Mouse (Mus musculus): ENCODE data around the gene Exoc2. TPM values are rescaled to one million over a fixed set of nuclear protein-coding genes. Genes with fewer than 3 reads are reported as not detected.

The Exoc2 gene
- polyA plus RNA-seq, 1 experiment from 2014 or later = 33.2 TPM

DNA sequence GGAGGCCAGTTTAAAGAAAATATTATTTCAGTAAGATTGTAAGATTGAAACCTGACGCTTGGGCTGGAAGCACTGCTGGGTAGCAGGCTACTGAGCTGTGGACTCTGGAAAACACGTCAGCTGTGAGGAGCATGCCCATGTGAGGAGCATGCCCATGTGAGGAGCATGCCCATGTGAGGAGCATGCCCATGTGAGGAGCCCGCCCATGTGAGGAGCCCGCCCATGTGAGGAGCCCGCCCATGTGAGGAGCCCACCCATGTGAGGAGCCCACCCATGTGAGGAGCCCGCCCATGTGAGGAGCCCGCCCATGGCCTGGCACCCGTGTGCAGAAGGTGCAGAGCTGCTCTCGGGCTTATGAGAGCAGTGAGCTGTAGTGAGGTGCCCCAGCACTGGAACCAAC is 139.0 kb downstream of the Exoc2 start:
- H3K4me1 ChIP-seq (ENCODE audit: control insufficient read depth, insufficient read depth, low read length) = no peaks in the 10 kb centered on the region
- no peak overlapping the region for H3K9ac ChIP-seq (ENCODE audit: low read depth, low read length)
- H3K27me3 ChIP-seq (ENCODE audit: control insufficient read depth, insufficient read depth, low read length) = no peaks in the 10 kb centered on the region
- 82% methylated on average over 9 of the region's 9 CpGs for WGBS
- no peak for ATAC-seq (ENCODE audit: low FRiP score, low TSS enrichment)
- no peak overlapping the region for H3K27ac ChIP-seq (ENCODE audit: low read depth, low read length)
- no peaks in the 10 kb centered on the region for H3K36me3 ChIP-seq (ENCODE audit: control insufficient read depth, insufficient read depth, low read length)
- H3K9me3 ChIP-seq (ENCODE audit: control insufficient read depth, low read length) = no peaks in the 10 kb centered on the region
- H3K4me3 ChIP-seq (ENCODE audit: low read length) = no peak overlapping the region
- no peak overlapping the region for H3K4me2 ChIP-seq (replicated peaks; ENCODE audit: low read depth, low read length)

DNA sequence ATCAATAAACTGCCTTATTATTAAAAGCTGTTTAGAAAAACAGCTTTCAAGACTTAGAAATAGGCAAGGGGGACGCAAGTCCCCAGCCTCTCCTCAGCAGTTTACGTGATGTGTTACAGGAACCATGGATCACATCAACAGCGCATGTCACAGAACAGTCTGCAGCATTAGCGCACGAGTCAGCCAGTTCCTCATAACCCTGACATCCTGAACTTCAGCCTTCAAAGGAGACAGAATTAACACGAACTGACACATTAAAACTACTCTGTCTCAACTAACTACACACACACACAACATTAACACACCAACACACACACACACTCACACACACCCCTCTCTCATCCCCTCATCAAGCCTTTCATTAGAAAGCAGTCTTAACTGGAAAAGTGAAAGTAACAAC is 139.5 kb downstream of the Exoc2 start:
- WGBS = 72% methylated on average over 6 of the region's 6 CpGs
- H3K27ac ChIP-seq (ENCODE audit: low read depth, low read length) = no peak overlapping the region
- H3K4me1 ChIP-seq (ENCODE audit: control insufficient read depth, insufficient read depth, low read length) = no peaks in the 10 kb centered on the region
- no peak overlapping the region; the same call in 1 of the 2 replicates for H3K4me2 ChIP-seq (replicated peaks; ENCODE audit: low read depth, low read length)
- no peak for ATAC-seq (ENCODE audit: low FRiP score, low TSS enrichment)
- H3K36me3 ChIP-seq (ENCODE audit: control insufficient read depth, insufficient read depth, low read length) = no peaks in the 10 kb centered on the region
- no peak overlapping the region for H3K9ac ChIP-seq (ENCODE audit: low read depth, low read length)
- no peak overlapping the region for H3K4me3 ChIP-seq (ENCODE audit: low read length)
- H3K9me3 ChIP-seq (ENCODE audit: control insufficient read depth, low read length) = no peaks in the 10 kb centered on the region
- no peaks in the 10 kb centered on the region for H3K27me3 ChIP-seq (ENCODE audit: control insufficient read depth, insufficient read depth, low read length)

DNA sequence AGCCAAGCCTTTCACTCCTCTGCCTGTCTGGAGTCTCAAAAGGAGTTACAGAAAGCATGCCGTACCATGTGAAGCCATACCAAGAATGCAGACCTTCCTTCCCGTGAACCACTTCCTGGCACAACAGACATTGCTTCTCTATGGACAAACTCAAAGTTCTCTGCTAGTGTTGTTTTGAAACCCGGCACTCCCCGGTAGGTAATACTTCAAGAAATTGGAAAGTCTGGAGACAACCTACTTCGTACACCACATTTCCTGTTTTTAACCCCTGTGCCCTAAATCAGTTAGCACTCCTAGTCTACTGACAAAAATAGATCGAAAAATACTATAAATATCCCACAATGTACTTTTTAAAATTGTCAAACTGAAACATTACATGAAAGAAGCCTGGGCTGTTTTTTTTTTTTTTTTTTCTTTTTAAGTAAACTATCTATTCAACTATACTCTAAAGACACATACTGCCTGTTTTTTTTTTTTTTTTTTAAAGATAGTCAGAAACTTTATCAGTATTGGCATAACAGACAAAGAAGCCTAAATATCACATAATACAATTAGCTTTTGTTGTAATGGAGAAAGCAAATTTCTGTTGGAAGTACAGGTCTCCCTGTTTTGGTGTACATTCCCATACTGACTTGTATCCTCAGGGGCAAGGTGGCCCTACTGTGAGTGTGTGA is 140.3 kb downstream of the Exoc2 start:
- H3K4me2 ChIP-seq (replicated peaks; ENCODE audit: low read depth, low read length) = no peak overlapping the region
- no peak overlapping the region for H3K27ac ChIP-seq (ENCODE audit: low read depth, low read length)
- no peaks in the 10 kb centered on the region for H3K9me3 ChIP-seq (ENCODE audit: control insufficient read depth, low read length)
- no peaks in the 10 kb centered on the region for H3K27me3 ChIP-seq (ENCODE audit: control insufficient read depth, insufficient read depth, low read length)
- no peak overlapping the region for H3K4me3 ChIP-seq (ENCODE audit: low read length)
- no peaks in the 10 kb centered on the region for H3K36me3 ChIP-seq (ENCODE audit: control insufficient read depth, insufficient read depth, low read length)
- no peaks in the 10 kb centered on the region for H3K4me1 ChIP-seq (ENCODE audit: control insufficient read depth, insufficient read depth, low read length)
- no peak for ATAC-seq (ENCODE audit: low FRiP score, low TSS enrichment)
- H3K9ac ChIP-seq (ENCODE audit: low read depth, low read length) = no peak overlapping the region
- 63% methylated on average over 6 of the region's 6 CpGs for WGBS

DNA sequence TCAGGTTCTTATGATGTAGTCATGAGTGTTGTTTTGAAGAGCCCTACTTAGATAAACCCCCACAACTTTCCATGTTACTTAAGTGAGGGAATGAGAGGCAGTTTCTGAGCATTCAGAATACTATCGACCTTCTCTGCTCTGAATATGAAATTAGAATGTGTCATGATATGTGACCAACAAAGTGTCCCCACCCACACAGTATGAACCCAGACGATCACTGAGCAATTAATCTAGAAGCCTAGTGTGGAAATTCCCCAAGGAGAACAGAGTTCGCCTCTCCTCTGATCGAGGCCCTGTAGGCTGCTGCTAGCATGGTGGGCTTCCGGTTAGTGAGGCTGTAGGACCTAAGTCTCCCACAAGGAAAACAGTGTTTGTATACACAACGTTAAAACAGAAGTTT is 142.5 kb downstream of the Exoc2 start:
- H3K27ac ChIP-seq (ENCODE audit: low read depth, low read length) = no peak overlapping the region
- no peak for ATAC-seq (ENCODE audit: low FRiP score, low TSS enrichment)
- WGBS = 69% methylated on average over 6 of the region's 6 CpGs

DNA sequence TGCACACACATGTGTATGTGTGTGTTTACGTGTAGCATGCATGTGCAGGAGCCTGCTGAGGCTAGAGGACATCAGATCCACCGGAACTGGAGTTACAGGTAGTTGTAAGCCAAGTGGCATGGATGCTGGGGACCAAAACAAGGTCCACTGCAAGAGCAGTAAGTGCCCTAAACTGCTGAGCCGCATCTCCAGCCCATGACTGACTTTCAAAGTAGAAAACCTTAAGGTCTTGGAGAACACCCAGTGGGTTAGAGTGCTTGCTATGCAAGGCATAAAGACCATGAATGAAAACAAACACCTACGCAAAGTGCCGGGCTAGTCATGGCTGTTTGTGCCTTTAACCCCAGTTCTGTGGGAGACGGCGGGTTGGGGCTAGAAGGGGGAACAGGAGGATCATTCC is 147.4 kb downstream of the Exoc2 start:
- no peak for ATAC-seq (ENCODE audit: low FRiP score, low TSS enrichment)
- Histone ChIP-seq H3K27me3 (ENCODE audit: control insufficient read depth, insufficient read depth, low read length) (no peaks in the 10 kb centered on the region), H3K36me3 (ENCODE audit: control insufficient read depth, insufficient read depth, low read length) (peaks cover 9% of the 10 kb centered on the region; the same call in 1 of the 2 replicates), H3K4me2 (replicated peaks; ENCODE audit: low read depth, low read length) (no peak overlapping the region), H3K4me1 (ENCODE audit: control insufficient read depth, insufficient read depth, low read length) (no peaks in the 10 kb centered on the region), H3K4me3 (ENCODE audit: low read length) (no peak overlapping the region), H3K27ac (ENCODE audit: low read depth, low read length) (no peak overlapping the region), H3K9me3 (ENCODE audit: control insufficient read depth, low read length) (no peaks in the 10 kb centered on the region), H3K9ac (ENCODE audit: low read depth, low read length) (no peak overlapping the region)
- WGBS = 92% methylated on average over 7 of the region's 7 CpGs

More for the DNA sequence above, 142.5 kb downstream of the Exoc2 start:
- no peak overlapping the region for H3K4me2 ChIP-seq (replicated peaks; ENCODE audit: low read depth, low read length)
- H3K4me1 ChIP-seq (ENCODE audit: control insufficient read depth, insufficient read depth, low read length) = no peaks in the 10 kb centered on the region
- no peaks in the 10 kb centered on the region for H3K9me3 ChIP-seq (ENCODE audit: control insufficient read depth, low read length)
- H3K9ac ChIP-seq (ENCODE audit: low read depth, low read length) = no peak overlapping the region
- no peaks in the 10 kb centered on the region for H3K27me3 ChIP-seq (ENCODE audit: control insufficient read depth, insufficient read depth, low read length)
- no peak overlapping the region for H3K4me3 ChIP-seq (ENCODE audit: low read length)
- no peaks in the 10 kb centered on the region for H3K36me3 ChIP-seq (ENCODE audit: control insufficient read depth, insufficient read depth, low read length)

DNA sequence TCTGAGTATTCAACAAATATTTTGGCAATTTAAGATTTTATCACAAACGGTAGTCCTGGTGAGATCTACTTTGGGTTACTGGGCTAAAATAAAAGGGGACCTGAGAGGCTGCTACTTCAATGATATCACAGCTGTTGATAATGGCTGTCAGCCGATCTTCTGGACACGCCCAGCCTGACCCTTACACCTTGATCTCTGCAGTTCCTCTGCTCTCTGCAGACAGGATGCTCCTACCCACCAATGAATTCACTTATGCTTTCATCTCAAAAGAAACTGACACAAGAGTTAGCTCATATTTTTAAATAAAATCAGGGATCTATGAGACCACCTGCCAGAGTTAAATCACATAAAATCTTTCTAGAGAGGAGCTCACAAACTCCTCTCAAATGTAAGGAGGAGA is 149.0 kb downstream of the Exoc2 start:
- H3K9ac ChIP-seq (ENCODE audit: low read depth, low read length) = no peak overlapping the region
- peaks cover 10% of the 10 kb centered on the region; the same call in 1 of the 2 replicates for H3K36me3 ChIP-seq (ENCODE audit: control insufficient read depth, insufficient read depth, low read length)
- H3K4me3 ChIP-seq (ENCODE audit: low read length) = no peak overlapping the region
- no peaks in the 10 kb centered on the region for H3K4me1 ChIP-seq (ENCODE audit: control insufficient read depth, insufficient read depth, low read length)
- H3K4me2 ChIP-seq (replicated peaks; ENCODE audit: low read depth, low read length) = no peak overlapping the region
- H3K9me3 ChIP-seq (ENCODE audit: control insufficient read depth, low read length) = no peaks in the 10 kb centered on the region
- no peaks in the 10 kb centered on the region for H3K27me3 ChIP-seq (ENCODE audit: control insufficient read depth, insufficient read depth, low read length)
- WGBS = 79% methylated on average over 3 of the region's 3 CpGs
- ATAC-seq (ENCODE audit: low FRiP score, low TSS enrichment) = no peak
- no peak overlapping the region for H3K27ac ChIP-seq (ENCODE audit: low read depth, low read length)

DNA sequence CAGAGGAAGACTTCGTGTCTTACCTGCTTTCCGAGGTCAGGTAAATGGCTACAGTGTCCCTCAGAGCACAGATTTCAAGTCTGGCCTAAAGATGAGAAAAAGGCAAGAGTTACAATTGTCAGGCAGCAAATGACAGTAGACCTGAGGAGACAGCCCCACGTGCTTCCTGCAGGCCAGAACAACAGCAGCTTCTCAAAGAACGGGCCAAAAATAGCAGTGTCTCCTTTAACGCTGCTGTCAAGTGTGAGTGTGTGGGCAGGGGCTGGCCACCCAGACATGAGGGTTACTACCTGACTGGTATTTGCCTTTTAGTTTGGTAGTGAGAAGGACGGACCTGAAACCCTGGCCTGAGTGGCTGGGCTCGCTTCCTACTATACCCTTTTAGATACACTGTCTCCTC is 153.3 kb downstream of the Exoc2 start:
- H3K9me3 ChIP-seq (ENCODE audit: control insufficient read depth, low read length) = no peaks in the 10 kb centered on the region
- no peak overlapping the region for H3K4me3 ChIP-seq (ENCODE audit: low read length)
- H3K9ac ChIP-seq (ENCODE audit: low read depth, low read length) = no peak overlapping the region
- H3K4me2 ChIP-seq (replicated peaks; ENCODE audit: low read depth, low read length) = no peak overlapping the region
- no peak for ATAC-seq (ENCODE audit: low FRiP score, low TSS enrichment)
- 84% methylated on average over 7 of the region's 7 CpGs for WGBS
- peaks cover 10% of the 10 kb centered on the region; the same call in 1 of the 2 replicates for H3K36me3 ChIP-seq (ENCODE audit: control insufficient read depth, insufficient read depth, low read length)
- H3K4me1 ChIP-seq (ENCODE audit: control insufficient read depth, insufficient read depth, low read length) = no peaks in the 10 kb centered on the region
- H3K27me3 ChIP-seq (ENCODE audit: control insufficient read depth, insufficient read depth, low read length) = no peaks in the 10 kb centered on the region
- H3K27ac ChIP-seq (ENCODE audit: low read depth, low read length) = no peak overlapping the region

DNA sequence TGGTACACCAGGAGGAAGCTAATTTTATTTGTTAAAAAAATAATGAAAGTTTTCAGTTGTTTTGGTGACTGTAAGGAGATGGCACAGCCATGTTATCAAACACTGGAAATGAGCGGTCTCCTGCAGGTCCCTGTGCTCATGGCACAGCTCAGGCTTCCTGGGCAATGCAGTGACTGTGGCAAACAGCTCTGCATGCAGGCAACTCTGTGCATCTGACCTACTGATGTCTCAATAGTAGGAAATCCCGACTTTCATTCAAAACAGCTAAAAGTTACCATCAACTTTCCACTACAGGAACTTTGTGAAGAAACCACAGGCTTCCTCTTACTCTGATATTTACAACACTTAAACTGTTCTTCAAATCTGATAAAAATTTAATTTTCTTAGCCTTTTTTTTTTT is 154.0 kb downstream of the Exoc2 start:
- 94% methylated on average over 2 of the region's 2 CpGs for WGBS
- no peaks in the 10 kb centered on the region for H3K4me1 ChIP-seq (ENCODE audit: control insufficient read depth, insufficient read depth, low read length)
- no peak for ATAC-seq (ENCODE audit: low FRiP score, low TSS enrichment)
- H3K9ac ChIP-seq (ENCODE audit: low read depth, low read length) = no peak overlapping the region
- H3K36me3 ChIP-seq (ENCODE audit: control insufficient read depth, insufficient read depth, low read length) = peaks cover 10% of the 10 kb centered on the region; the same call in 1 of the 2 replicates
- no peaks in the 10 kb centered on the region for H3K27me3 ChIP-seq (ENCODE audit: control insufficient read depth, insufficient read depth, low read length)
- H3K4me3 ChIP-seq (ENCODE audit: low read length) = no peak overlapping the region
- H3K4me2 ChIP-seq (replicated peaks; ENCODE audit: low read depth, low read length) = no peak overlapping the region
- H3K27ac ChIP-seq (ENCODE audit: low read depth, low read length) = no peak overlapping the region
- H3K9me3 ChIP-seq (ENCODE audit: control insufficient read depth, low read length) = no peaks in the 10 kb centered on the region

DNA sequence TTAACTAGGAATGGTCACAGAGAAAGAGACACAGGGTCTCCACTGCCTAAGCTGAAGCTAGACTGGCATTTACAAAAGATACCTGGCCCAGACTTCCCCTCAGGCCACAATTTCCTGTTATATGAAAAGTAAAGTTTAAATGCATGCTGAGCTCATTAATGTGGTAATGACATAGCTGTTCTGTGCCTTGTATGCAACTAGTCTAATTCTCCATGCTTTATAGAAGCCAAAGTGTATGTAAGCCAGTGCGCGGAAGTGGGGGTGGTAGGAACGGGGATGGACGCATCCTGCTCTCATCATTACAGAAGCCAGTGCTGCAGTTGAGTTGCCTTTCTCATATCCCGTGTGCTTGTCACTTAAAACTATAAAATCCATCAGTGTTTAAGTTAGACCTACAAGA is 156.5 kb downstream of the Exoc2 start:
- H3K27me3 ChIP-seq (ENCODE audit: control insufficient read depth, insufficient read depth, low read length) = no peaks in the 10 kb centered on the region
- H3K9ac ChIP-seq (ENCODE audit: low read depth, low read length) = no peak overlapping the region
- peaks cover 9% of the 10 kb centered on the region; the same call in 1 of the 2 replicates for H3K36me3 ChIP-seq (ENCODE audit: control insufficient read depth, insufficient read depth, low read length)
- no peak overlapping the region for H3K27ac ChIP-seq (ENCODE audit: low read depth, low read length)
- H3K9me3 ChIP-seq (ENCODE audit: control insufficient read depth, low read length) = no peaks in the 10 kb centered on the region
- WGBS = 87% methylated on average over 5 of the region's 5 CpGs
- no peak for ATAC-seq (ENCODE audit: low FRiP score, low TSS enrichment)
- H3K4me3 ChIP-seq (ENCODE audit: low read length) = no peak overlapping the region
- H3K4me1 ChIP-seq (ENCODE audit: control insufficient read depth, insufficient read depth, low read length) = no peaks in the 10 kb centered on the region
- H3K4me2 ChIP-seq (replicated peaks; ENCODE audit: low read depth, low read length) = no peak overlapping the region

Data from kidney, embryonic 14.5 days (tissue).